Mouse (Mus musculus): ENCODE data around the gene Gm266. TPM values are rescaled to one million over a fixed set of nuclear protein-coding genes. Genes with fewer than 3 reads are reported as not detected.

The Gm266 gene
- total and polyA plus RNA-seq, 2 experiments from 2014 or later = 5.1 to 5.2 TPM

DNA sequence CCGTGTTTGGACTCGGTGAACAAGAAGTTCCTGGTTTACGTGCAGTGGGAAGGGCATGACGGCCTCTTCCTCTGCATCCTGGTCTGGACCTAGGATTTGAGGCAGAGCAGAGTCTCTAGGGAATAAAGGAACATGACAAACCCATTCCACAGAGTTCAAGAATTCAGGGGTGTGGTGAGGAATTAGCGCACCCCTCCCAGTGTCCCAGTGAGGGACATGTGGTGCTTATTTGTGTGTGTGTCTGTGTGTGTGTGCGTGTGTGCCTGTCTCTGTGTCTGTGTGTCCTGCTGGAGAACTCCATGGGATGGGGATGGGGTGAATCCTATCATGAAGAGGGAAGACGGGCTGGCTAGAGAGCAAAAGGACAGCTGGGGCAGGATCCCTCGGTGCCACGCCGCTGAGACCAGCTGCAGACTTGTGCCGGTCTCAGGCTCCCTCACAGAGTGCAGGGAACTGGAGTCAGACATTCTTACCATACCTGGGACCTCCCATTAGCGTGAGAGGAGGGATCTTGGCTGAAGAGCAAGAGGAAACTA lies 30.2 kb downstream of the Gm266 start:
- ATAC-seq = no peak

DNA sequence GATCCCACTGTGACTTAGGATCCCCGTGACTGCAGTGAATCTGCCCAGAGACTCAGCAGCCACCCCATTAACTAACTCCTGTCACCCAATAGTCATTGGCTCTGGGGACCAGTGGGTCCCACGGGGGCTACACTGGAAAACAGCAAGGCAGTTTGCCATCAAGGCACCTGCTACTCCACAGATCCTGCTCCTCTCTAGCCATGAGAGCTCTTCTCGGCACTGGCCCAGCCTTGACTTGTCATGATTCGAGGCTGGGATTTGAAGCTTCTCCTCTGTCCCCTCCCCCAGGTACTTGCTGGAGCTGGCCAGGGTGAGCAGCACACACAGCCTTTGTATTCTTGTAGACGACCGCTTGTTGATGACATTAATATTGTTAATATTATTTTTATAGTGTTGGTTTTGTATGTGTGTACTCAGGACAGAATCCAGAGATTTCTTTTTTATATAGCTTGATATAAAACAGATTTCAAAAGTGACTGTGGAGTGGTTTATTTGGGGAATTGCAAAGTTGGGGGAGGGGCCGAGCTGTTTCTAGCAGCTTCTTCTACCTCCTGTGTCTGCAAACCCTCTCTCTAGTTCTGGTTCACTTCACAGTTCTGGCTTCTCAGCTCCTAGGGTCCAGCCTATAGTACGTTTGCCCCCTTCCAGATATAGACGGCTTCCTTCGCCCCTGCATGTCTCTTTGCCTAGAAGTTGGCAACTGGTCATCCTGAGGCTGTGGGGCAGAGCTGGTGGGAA lies 30.9 kb downstream of the Gm266 start:
- Histone ChIP-seq H3K9ac (no peak overlapping the region), H3K36me3 (ENCODE audit: insufficient read depth) (no peaks in the 10 kb centered on the region), H3K27me3 (ENCODE audit: insufficient read depth, low read length) (peaks cover 13% of the 10 kb centered on the region; the same call in 1 of the 2 replicates), H3K27ac (ENCODE audit: low read depth, low read length) (no peak overlapping the region), H3K4me2 (ENCODE audit: low read depth) (no peak overlapping the region), H3K4me3 (ENCODE audit: low read depth, low read length) (no peak overlapping the region), H3K9me3 (ENCODE audit: low read length) (no peaks in the 10 kb centered on the region), H3K4me1 (ENCODE audit: insufficient read depth) (no peaks in the 10 kb centered on the region)
- WGBS = 63% methylated on average over 10 of the region's 10 CpGs
- TF ChIP-seq CTCF (IDR thresholded peaks at IDR 0.05; ENCODE audit: low read depth) = no peak
- no peak for DNase-seq
- ATAC-seq = no peak

More for the DNA sequence above, 30.2 kb downstream of the Gm266 start:
- H3K36me3 ChIP-seq (ENCODE audit: insufficient read depth) = no peaks in the 10 kb centered on the region
- H3K27ac ChIP-seq (ENCODE audit: low read depth, low read length) = no peak overlapping the region
- no peak overlapping the region for H3K4me2 ChIP-seq (ENCODE audit: low read depth)
- no peak for DNase-seq
- H3K4me3 ChIP-seq (ENCODE audit: low read depth, low read length) = no peak overlapping the region
- TF ChIP-seq CTCF (IDR thresholded peaks at IDR 0.05; ENCODE audit: low read depth) = no peak
- 75% methylated on average over 12 of the region's 12 CpGs for WGBS
- H3K27me3 ChIP-seq (ENCODE audit: insufficient read depth, low read length) = peaks cover 13% of the 10 kb centered on the region; the same call in 1 of the 2 replicates
- H3K4me1 ChIP-seq (ENCODE audit: insufficient read depth) = no peaks in the 10 kb centered on the region
- no peak overlapping the region for H3K9ac ChIP-seq
- H3K9me3 ChIP-seq (ENCODE audit: low read length) = no peaks in the 10 kb centered on the region

DNA sequence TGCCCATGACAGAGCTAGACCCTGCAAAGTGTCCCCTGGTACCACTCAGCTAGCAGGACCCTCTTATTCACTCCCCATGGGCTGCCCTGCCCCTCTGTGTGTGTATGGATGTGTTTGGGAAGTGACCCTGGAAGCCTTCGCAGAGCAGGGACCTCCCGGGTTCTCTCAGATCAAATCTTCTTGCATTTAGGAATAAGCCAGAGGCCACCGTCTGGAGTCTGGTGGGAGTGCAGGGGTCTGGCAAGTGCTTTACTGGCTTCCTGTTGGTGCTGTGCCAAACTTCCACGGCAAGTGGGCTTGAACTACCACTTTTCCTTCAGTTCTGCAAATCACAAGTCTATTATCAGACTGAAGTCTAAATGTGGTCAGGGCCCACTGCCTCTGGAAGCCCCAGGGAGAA lies 31.6 kb downstream of the Gm266 start:
- Histone ChIP-seq H3K9ac (no peak overlapping the region), H3K4me2 (ENCODE audit: low read depth) (no peak overlapping the region), H3K36me3 (ENCODE audit: insufficient read depth) (no peaks in the 10 kb centered on the region), H3K4me3 (ENCODE audit: low read depth, low read length) (no peak overlapping the region), H3K4me1 (ENCODE audit: insufficient read depth) (no peaks in the 10 kb centered on the region), H3K27me3 (ENCODE audit: insufficient read depth, low read length) (peaks cover 15% of the 10 kb centered on the region), H3K27ac (ENCODE audit: low read depth, low read length) (no peak overlapping the region), H3K9me3 (ENCODE audit: low read length) (no peaks in the 10 kb centered on the region)
- DNase-seq (no peak), ATAC-seq (no peak)
- 30% methylated on average over 4 of the region's 4 CpGs for WGBS
- no peak; the same call in 1 of the 2 replicates for TF ChIP-seq CTCF (IDR thresholded peaks at IDR 0.05; ENCODE audit: low read depth)

DNA sequence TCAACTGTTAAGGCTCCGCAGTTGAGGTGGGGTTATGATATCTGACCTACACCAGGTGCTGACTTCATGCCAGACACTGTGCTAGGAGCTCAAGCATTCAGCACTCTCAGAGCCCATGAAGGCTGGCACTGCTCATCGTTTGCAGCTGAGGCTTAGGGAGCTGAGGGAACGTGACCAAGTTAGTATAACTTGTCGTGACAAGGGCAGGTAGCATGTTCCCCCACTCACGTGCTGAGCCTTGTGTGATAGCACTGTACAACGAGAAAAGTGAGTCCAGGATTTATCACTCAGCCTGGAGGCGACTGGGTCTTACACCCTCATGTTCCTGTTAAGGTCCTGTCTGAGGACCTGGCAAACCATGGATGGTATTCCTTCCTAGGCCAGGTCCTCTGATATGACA lies 34.1 kb downstream of the Gm266 start:
- Histone ChIP-seq H3K4me3 (ENCODE audit: low read depth, low read length) (no peak overlapping the region), H3K9me3 (ENCODE audit: low read length) (no peaks in the 10 kb centered on the region), H3K27ac (ENCODE audit: low read depth, low read length) (no peak overlapping the region), H3K36me3 (ENCODE audit: insufficient read depth) (no peaks in the 10 kb centered on the region), H3K27me3 (ENCODE audit: insufficient read depth, low read length) (peaks cover 38% of the 10 kb centered on the region), H3K4me1 (ENCODE audit: insufficient read depth) (no peaks in the 10 kb centered on the region), H3K9ac (no peak overlapping the region), H3K4me2 (ENCODE audit: low read depth) (no peak overlapping the region)
- ATAC-seq (no peak), DNase-seq (no peak)
- TF ChIP-seq CTCF (IDR thresholded peaks at IDR 0.05; ENCODE audit: low read depth) = no peak
- WGBS = 90% methylated on average over 7 of the region's 7 CpGs

DNA sequence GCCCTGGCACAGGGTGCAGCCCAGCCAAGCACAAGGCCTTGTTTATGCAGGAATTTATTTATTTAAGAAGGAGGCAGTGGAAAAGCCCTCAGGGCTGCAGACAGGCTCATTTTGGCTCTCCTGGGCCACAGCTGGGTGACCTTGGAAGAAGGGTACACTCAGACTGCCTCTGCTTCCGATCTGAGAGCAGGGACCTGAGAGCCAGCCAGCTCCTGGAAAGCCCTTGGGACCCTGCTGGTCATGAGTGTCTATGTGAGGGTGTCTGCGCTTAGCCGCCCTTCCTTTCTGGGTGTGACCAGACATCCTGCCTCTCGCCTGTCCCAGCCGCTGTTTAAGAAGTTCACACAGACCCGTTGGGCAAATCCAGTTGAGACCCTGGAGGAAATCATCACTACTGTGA lies 35.3 kb downstream of the Gm266 start:
- Histone ChIP-seq H3K4me2 (ENCODE audit: low read depth) (no peak overlapping the region), H3K9ac (no peak overlapping the region), H3K36me3 (ENCODE audit: insufficient read depth) (no peaks in the 10 kb centered on the region), H3K9me3 (ENCODE audit: low read length) (no peaks in the 10 kb centered on the region), H3K27ac (ENCODE audit: low read depth, low read length) (no peak overlapping the region), H3K27me3 (ENCODE audit: insufficient read depth, low read length) (peaks cover 49% of the 10 kb centered on the region), H3K4me1 (ENCODE audit: insufficient read depth) (no peaks in the 10 kb centered on the region), H3K4me3 (ENCODE audit: low read depth, low read length) (no peak overlapping the region)
- ATAC-seq (no peak), DNase-seq (no peak)
- WGBS = 40% methylated on average over 6 of the region's 6 CpGs
- TF ChIP-seq CTCF (IDR thresholded peaks at IDR 0.05; ENCODE audit: low read depth) = no peak

DNA sequence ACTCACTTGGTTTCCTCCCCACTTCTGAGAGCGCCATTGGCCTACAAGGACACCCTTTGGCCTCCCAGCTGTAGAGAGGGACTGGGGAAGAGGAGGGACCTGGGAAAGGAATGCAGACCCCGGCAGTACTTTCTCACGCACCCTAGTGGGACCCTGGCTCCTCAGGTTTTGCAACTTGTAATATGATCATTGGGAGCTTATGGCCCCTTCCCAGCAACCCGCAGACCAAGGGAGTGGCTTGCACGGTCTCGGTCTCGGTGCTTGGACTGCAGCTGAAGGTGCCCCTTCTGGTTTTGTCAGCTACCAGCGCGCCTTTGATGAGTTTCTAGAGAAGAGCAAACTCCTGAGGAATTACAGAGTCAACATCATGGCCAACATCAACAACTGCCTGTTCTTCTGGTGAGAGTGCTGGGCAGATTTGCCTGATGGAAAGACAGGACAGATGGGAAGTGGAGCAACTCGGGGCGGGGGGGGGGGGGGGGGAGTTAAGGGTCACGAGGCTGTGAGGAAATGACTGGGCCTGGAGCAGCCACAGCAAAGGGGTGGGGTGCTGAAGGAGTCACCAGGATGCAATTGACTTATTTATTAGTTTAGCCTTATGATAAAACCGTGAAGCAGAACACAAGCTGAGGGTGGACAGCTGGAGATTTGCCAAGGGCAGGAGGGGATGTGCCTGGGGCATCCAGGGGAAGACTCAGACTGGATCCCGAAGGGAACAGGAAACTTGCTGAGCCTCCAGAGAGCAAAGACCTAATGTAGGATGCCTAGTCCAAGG lies 36.5 kb downstream of the Gm266 start:
- H3K36me3 ChIP-seq (ENCODE audit: insufficient read depth) = no peaks in the 10 kb centered on the region
- H3K9me3 ChIP-seq (ENCODE audit: low read length) = no peaks in the 10 kb centered on the region
- H3K4me3 ChIP-seq (ENCODE audit: low read depth, low read length) = no peak overlapping the region
- H3K4me1 ChIP-seq (ENCODE audit: insufficient read depth) = no peaks in the 10 kb centered on the region
- H3K4me2 ChIP-seq (ENCODE audit: low read depth) = no peak overlapping the region
- DNase-seq (no peak), ATAC-seq (no peak)
- H3K27ac ChIP-seq (ENCODE audit: low read depth, low read length) = no peak overlapping the region
- H3K27me3 ChIP-seq (ENCODE audit: insufficient read depth, low read length) = peaks cover 62% of the 10 kb centered on the region
- 27% methylated on average over 13 of the region's 14 CpGs for WGBS
- H3K9ac ChIP-seq = no peak overlapping the region
- TF ChIP-seq CTCF (IDR thresholded peaks at IDR 0.05; ENCODE audit: low read depth) = no peak

Measured in forebrain, postnatal 0 days (tissue).